Mouse (Mus musculus): ENCODE data around the gene S100a2. TPM values are rescaled to one million over a fixed set of nuclear protein-coding genes. Genes with fewer than 3 reads are reported as not detected.

The S100a2 gene
- polyA plus RNA-seq, 1 experiment from 2014 or later: not detected

DNA sequence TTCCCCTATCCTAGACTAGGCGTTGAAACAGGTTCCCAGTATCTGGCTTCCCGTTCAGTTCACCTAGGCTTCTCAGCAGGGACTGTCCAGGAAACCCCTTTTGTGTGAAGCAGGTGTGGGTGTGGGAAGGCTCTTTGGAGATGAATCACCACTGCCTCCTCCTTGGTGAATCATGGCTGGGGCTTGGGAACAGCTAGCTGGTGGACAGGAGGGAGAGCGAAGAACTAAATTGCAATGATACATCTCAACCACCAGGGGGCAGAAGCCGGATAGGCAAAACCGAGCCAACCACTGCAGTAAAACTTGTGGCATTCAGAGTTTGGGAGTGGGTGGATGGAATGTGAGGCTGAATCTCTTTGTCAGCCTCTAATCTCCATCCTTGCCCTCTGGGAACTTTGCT is 4.5 kb upstream of the S100a2 start:
- H3K4me3 ChIP-seq (ENCODE audit: inconsistent target): no peak overlapping the region
- 19% methylated on average over 5 of the region's 5 CpGs for WGBS (ENCODE audit: missing documents)

GRCm38 (mm10) chr3:90586016-90586643 is 3.9 kb upstream of the S100a2 start:
- WGBS (ENCODE audit: missing documents): 71% methylated on average over 15 of the region's 15 CpGs
- H3K27ac ChIP-seq: peak overlapping the region; percentile 93
- no peak overlapping the region for H3K4me3 ChIP-seq (ENCODE audit: inconsistent target)
- H3K36me3 ChIP-seq (ENCODE audit: inconsistent target): no peaks in the 10 kb centered on the region
- H3K79me2 ChIP-seq (ENCODE audit: inconsistent target): no peaks in the 10 kb centered on the region

More for the DNA sequence above, 4.5 kb upstream of the S100a2 start:
- Histone ChIP-seq H3K27ac (no peak overlapping the region), H3K79me2 (ENCODE audit: inconsistent target) (no peaks in the 10 kb centered on the region), H3K36me3 (ENCODE audit: inconsistent target) (no peaks in the 10 kb centered on the region)

- Histone ChIP-seq H3K79me2 (ENCODE audit: inconsistent target) (no peaks in the 10 kb centered on the region), H3K4me3 (ENCODE audit: inconsistent target) (peak overlapping the region; percentile 3; the same call in 1 of the 2 replicates), H3K27ac (peak overlapping the region; percentile 93), H3K36me3 (ENCODE audit: inconsistent target) (no peaks in the 10 kb centered on the region)
- 7% methylated on average over 10 of the region's 10 CpGs for WGBS (ENCODE audit: missing documents)
Measured at GRCm38 (mm10) chr3:90586906-90587305, 3.1 kb upstream of the S100a2 start.

DNA sequence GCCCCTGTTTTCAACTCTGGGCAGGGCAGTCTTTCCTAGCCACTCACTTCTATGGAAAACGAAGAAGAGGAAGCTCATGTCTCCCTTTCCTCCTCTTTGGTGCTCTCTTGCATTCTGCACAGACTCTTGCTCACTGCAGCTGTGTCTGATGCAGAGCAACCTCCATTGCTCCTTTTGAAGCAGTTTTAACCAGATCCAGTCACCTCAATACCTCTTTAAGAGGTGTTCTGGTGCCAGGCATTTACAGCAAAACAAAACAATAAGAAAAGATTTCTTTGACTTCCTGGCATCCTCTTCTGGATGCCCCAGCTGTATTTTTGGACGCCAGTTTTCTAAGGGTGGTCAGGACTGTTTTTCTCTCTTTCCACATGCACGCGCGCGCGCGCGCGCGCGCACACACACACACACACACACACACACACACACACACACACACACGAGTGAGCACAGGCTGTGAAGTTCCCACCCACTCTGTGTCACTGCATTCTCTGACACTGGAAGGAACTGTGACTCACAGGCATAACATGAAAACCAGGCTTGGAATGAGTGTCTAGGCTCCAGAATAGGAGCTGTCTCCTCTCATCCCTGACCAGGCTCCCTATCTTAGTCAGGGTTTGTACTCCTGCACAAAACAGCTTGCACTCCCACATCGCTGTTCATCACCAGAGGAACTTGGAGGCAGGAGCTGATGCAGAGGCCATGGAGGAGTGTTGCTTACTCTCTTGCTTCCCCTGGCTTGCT is 2.5 kb upstream of the S100a2 start:
- H3K27ac ChIP-seq: peak overlapping the region; percentile 93
- 51% methylated on average over 14 of the region's 14 CpGs for WGBS (ENCODE audit: missing documents)
- peak overlapping the region; percentile 3; the same call in 1 of the 2 replicates for H3K4me3 ChIP-seq (ENCODE audit: inconsistent target)
- no peaks in the 10 kb centered on the region for H3K79me2 ChIP-seq (ENCODE audit: inconsistent target)
- no peaks in the 10 kb centered on the region for H3K36me3 ChIP-seq (ENCODE audit: inconsistent target)

DNA sequence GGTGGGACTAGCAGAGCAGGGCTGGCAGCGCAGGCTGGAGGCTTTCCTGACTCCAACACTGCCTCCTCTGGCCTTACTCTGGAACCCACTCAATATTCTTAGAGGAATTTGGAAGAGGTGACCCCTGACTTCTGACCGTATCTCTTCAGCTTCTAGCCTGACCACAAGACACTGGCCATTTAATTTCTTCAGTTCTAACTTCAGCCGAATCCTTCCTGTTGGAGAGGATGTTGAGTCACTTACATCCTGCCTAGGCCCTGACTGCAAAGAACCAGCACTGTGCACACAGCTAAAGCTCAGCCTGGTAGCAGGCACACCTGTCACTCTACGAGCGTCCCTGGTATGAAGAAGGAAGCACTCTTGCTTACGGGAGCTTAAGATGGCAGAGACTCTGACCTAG is 657 bp upstream of the S100a2 start:
- peak overlapping the region; percentile 93 for H3K27ac ChIP-seq
- H3K4me3 ChIP-seq (ENCODE audit: inconsistent target): no peak overlapping the region
- no peaks in the 10 kb centered on the region for H3K36me3 ChIP-seq (ENCODE audit: inconsistent target)
- no peaks in the 10 kb centered on the region for H3K79me2 ChIP-seq (ENCODE audit: inconsistent target)
- 32% methylated on average over 6 of the region's 6 CpGs for WGBS (ENCODE audit: missing documents)

DNA sequence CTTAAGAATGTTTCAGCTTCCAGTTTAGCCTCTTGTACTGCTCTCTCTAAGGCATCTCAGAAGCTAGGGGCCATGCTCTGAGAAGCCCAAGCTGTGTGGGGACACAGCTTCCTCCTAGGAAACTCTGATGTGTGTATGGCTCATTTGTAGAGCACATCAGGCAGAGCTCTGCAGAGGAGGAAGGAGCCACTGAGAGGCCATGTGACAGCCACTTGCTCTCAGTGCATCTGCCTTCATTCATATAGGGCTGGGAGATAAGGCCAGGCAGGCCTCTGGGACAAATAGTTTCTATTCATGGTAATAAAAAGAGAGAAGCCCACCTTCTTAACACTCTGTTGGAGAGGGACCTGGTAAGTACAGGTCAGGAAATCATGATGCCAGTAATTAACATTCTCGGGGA is 4.4 kb downstream of the S100a2 start:
- Histone ChIP-seq H3K4me3 (ENCODE audit: inconsistent target) (no peak overlapping the region), H3K36me3 (ENCODE audit: inconsistent target) (no peaks in the 10 kb centered on the region), H3K27ac (peak overlapping the region; percentile 5; the same call in 1 of the 2 replicates), H3K79me2 (ENCODE audit: inconsistent target) (no peaks in the 10 kb centered on the region)
- WGBS (ENCODE audit: missing documents): 87% methylated on average over 1 of the region's 1 CpGs

DNA sequence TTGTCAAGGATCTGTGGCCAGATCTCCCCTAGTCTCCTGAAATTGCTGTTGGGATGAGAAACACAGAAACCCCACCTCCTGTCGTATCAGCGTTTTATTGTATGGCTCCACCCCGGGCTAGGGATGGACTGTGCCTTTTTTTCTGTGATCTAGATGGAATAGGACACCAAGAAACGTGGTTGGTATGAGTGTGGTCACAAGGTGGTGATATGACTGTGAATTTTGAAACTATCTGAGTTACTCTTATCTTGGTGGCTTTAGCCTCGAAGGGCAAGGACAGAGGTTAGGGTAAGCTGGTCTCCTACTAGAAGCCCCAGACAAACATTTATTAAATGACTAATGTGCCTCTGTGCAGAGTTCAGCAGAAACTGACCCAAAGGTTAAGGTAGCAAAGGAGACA is 5.5 kb downstream of the S100a2 start:
- no peaks in the 10 kb centered on the region for H3K79me2 ChIP-seq (ENCODE audit: inconsistent target)
- 90% methylated on average over 5 of the region's 5 CpGs for WGBS (ENCODE audit: missing documents)
- H3K36me3 ChIP-seq (ENCODE audit: inconsistent target): no peaks in the 10 kb centered on the region
- H3K27ac ChIP-seq: no peak overlapping the region
- no peak overlapping the region for H3K4me3 ChIP-seq (ENCODE audit: inconsistent target)

GRCm38 (mm10) chr3:90596810-90597209 is 6.8 kb downstream of the S100a2 start:
- H3K4me3 ChIP-seq (ENCODE audit: inconsistent target): no peak overlapping the region
- H3K27ac ChIP-seq: no peak overlapping the region
- WGBS (ENCODE audit: missing documents): 95% methylated on average over 6 of the region's 6 CpGs
- no peaks in the 10 kb centered on the region for H3K36me3 ChIP-seq (ENCODE audit: inconsistent target)
- no peaks in the 10 kb centered on the region for H3K79me2 ChIP-seq (ENCODE audit: inconsistent target)

- H3K27ac ChIP-seq: no peak overlapping the region
- 94% methylated on average over 6 of the region's 6 CpGs for WGBS (ENCODE audit: missing documents)
- no peaks in the 10 kb centered on the region for H3K36me3 ChIP-seq (ENCODE audit: inconsistent target)
- H3K4me3 ChIP-seq (ENCODE audit: inconsistent target): no peak overlapping the region
- H3K79me2 ChIP-seq (ENCODE audit: inconsistent target): no peaks in the 10 kb centered on the region
Measured at GRCm38 (mm10) chr3:90597736-90598135, 7.7 kb downstream of the S100a2 start.

- H3K79me2 ChIP-seq (ENCODE audit: inconsistent target): no peaks in the 10 kb centered on the region
- WGBS (ENCODE audit: missing documents): 54% methylated on average over 4 of the region's 4 CpGs
- no peak overlapping the region for H3K4me3 ChIP-seq (ENCODE audit: inconsistent target)
- no peaks in the 10 kb centered on the region for H3K36me3 ChIP-seq (ENCODE audit: inconsistent target)
- H3K27ac ChIP-seq: no peak overlapping the region
Measured at GRCm38 (mm10) chr3:90598212-90598611, 8.2 kb downstream of the S100a2 start.

GRCm38 (mm10) chr3:90599401-90599800 is 9.4 kb downstream of the S100a2 start:
- H3K27ac ChIP-seq: no peak overlapping the region
- H3K79me2 ChIP-seq (ENCODE audit: inconsistent target): peaks cover 7% of the 10 kb centered on the region
- 100% methylated on average over 3 of the region's 3 CpGs for WGBS (ENCODE audit: missing documents)
- H3K36me3 ChIP-seq (ENCODE audit: inconsistent target): no peaks in the 10 kb centered on the region
- H3K4me3 ChIP-seq (ENCODE audit: inconsistent target): no peak overlapping the region

DNA sequence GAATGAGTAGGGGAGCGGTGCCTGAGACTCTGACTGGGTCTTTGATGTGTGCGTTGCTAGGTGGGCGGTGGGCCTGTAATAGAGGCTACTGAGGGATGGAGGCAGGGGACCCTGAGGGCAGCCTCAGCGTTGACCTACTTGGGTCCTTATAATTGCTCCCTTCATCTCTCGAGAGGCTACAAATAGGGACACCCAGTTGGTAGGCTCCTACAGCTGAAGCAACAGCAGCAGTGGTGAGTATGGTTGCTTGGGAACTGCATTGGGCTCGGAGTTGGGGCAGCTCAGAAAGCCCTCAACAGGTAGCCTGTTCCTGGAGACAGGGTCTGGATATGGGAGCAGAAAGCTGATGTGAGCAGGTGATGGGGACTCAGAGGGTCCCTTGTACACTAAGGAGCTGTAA is 10.0 kb downstream of the S100a2 start:
- peaks cover 14% of the 10 kb centered on the region for H3K79me2 ChIP-seq (ENCODE audit: inconsistent target)
- no peaks in the 10 kb centered on the region for H3K36me3 ChIP-seq (ENCODE audit: inconsistent target)
- no peak overlapping the region for H3K4me3 ChIP-seq (ENCODE audit: inconsistent target)
- WGBS (ENCODE audit: missing documents): 90% methylated on average over 6 of the region's 6 CpGs
- no peak overlapping the region for H3K27ac ChIP-seq

DNA sequence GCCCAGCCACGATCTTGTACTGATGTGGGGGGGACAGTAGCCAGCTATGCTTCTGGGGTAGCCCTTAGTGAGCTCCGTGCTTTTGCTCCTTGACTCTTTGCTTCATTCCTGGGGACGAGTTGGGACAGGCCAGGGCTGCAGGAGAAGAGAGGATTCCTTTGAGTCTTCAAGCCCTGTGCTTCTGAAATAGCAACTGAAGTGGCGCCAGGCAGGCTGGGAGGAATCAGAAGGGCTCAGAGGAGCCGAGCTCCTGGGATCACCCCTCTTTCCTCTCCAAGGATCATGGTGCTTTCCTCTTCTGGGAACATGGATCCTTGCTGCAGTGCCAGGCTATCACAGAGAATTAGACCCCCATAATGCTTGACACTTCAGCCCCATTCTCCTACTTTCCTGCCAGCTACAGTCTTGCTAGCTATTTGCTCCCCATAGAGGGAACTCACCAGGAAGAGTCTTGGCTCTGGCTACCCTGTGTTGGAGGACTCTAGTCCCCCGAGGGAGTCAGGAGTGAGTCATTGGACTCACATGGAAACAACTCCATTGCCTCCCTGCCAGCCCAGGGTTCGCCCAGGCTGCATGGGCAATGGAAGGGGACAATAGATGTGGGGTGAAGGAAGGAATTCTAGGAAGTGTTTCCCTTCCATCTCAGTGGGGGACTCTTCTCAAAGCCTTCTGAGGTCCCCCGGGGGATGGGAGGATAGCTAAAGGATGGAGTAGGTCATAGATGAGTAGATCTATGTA is 10.6 kb downstream of the S100a2 start:
- Histone ChIP-seq H3K27ac (no peak overlapping the region), H3K4me3 (ENCODE audit: inconsistent target) (no peak overlapping the region), H3K79me2 (ENCODE audit: inconsistent target) (peaks cover 20% of the 10 kb centered on the region), H3K36me3 (ENCODE audit: inconsistent target) (no peaks in the 10 kb centered on the region)
- WGBS (ENCODE audit: missing documents): 87% methylated on average over 8 of the region's 8 CpGs

DNA sequence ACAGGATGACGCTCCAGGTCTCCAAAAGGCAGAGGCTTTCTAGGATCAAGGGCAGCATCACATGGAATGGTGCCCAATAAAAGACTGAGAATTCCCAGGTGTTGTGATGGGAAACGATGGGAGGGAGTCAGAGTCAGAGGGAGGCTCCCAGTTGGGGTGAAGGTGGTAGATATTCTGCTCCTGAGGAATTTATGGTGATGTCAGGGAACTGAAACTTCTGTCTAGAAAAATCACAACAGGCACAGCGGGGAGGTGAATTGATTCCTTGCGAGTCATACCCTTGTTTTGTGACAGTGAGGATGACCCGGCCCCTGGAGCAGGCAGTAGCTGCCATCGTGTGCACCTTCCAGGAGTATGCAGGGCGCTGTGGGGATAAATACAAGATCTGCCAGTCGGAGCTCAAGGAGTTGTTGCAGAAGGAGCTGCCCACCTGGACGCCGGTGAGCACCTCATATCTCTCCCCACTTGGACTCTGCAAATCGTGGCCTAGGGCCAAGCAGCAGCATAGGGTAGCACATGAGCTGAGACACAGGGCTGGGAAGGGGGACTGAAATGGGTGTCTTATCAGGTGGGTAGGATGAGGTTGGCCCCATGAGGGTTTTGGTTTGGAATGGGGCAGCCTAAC is 11.6 kb downstream of the S100a2 start, which contains the start of gene Gm42674:
TSS of gene Gm42674 (plus strand) at position 419 of the 625 bp plus-strand sequence.
- H3K27ac ChIP-seq: no peak within 1 kb of the TSS
- H3K79me2 ChIP-seq (ENCODE audit: inconsistent target): peaks cover 22% of the 10 kb centered on the region
- H3K36me3 ChIP-seq (ENCODE audit: inconsistent target): no peaks in the 10 kb centered on the region
- no peak within 1 kb of the TSS for H3K4me3 ChIP-seq (ENCODE audit: inconsistent target)
- 93% methylated on average over 11 of the region's 11 CpGs for WGBS (ENCODE audit: missing documents)
